30 mouse cellular contexts compared by ENCODE assay signal in genomic region chr6:148294506-148294905, GRCm38 (mm10).
DNase-seq lines count a peak whose midpoint lies in the region; ATAC-seq and TF ChIP-seq lines count a peak whose summit lies in the region.
"Had no signal": no experiment of that assay in that cellular context is flagged by ENCODE, and none has a peak within 500 bp of the region (broad histone marks: within the 10 kb centered on the region; RNA-seq: fewer than 3 reads in every experiment).

No protein-coding gene starts in this region.

- H3K27ac ChIP-seq in forebrain, embryonic 10.5 days = 0 out of 2 replicates have a peak overlapping the region, but pooled peaks have one; percentile 27
- no peak overlapping the region for H3K27ac ChIP-seq in forebrain, embryonic 16.5 days (ENCODE audit: low read length)
- H3K27ac ChIP-seq in liver, embryonic 11.5 days (ENCODE audit: low read depth, low read length) = no peak overlapping the region
- H3K27ac ChIP-seq in midbrain, postnatal 0 days (ENCODE audit: low read depth, low read length) = no peak overlapping the region
- H3K27ac ChIP-seq: embryonic facial prominence, embryonic 15.5 days; heart, adult 2 months; hindbrain, embryonic 15.5 days; left cerebral cortex, adult 2 months; limb, embryonic 15.5 days; lung, embryonic 15.5 days; midbrain, embryonic 10.5 days; neural tube, embryonic 13.5 days had no signal

- H3K27me3 ChIP-seq in forebrain, embryonic 10.5 days (ENCODE audit: poor library complexity, severe bottlenecking) = no peaks in the 10 kb centered on the region
- no peaks in the 10 kb centered on the region for H3K27me3 ChIP-seq in forebrain, embryonic 16.5 days (replicated peaks; ENCODE audit: control insufficient read depth, insufficient read depth, low read length)
- H3K27me3 ChIP-seq in liver, embryonic 11.5 days (replicated peaks; ENCODE audit: control insufficient read depth, insufficient read depth, low read length) = no peaks in the 10 kb centered on the region
- H3K27me3 ChIP-seq in midbrain, postnatal 0 days (ENCODE audit: insufficient read depth, low read length) = no peaks in the 10 kb centered on the region
- H3K27me3 ChIP-seq: embryonic facial prominence, embryonic 15.5 days; hindbrain, embryonic 15.5 days; limb, embryonic 15.5 days; lung, embryonic 15.5 days; neural tube, embryonic 13.5 days had no signal

- no peak for ATAC-seq in forebrain, embryonic 16.5 days
- peak; percentile 68 for ATAC-seq in liver, embryonic 11.5 days (replicated peaks; ENCODE audit: low FRiP score)
- 0 out of 2 replicates have a peak, but pooled peaks have one; percentile 14 for ATAC-seq in megakaryocyte progenitor cell, adult 5-6 weeks (replicated peaks; ENCODE audit: poor library complexity)
- no peak for ATAC-seq in midbrain, postnatal 0 days (ENCODE audit: low FRiP score)
- ATAC-seq: activated CD4-positive, CD25-positive, alpha-beta regulatory T cell, adult 4 months; intestine, postnatal 0 days; Patski had no signal

- H3K36me3 ChIP-seq in forebrain, embryonic 10.5 days (replicated peaks) = no peaks in the 10 kb centered on the region
- no peaks in the 10 kb centered on the region for H3K36me3 ChIP-seq in forebrain, embryonic 16.5 days (ENCODE audit: control insufficient read depth, insufficient read depth)
- no peaks in the 10 kb centered on the region for H3K36me3 ChIP-seq in liver, embryonic 11.5 days (ENCODE audit: control insufficient read depth, insufficient read depth, low read length)
- H3K36me3 ChIP-seq in midbrain, postnatal 0 days (ENCODE audit: insufficient read depth, low read length) = no peaks in the 10 kb centered on the region; the same call in 1 of the 2 replicates
- H3K36me3 ChIP-seq: embryonic facial prominence, embryonic 15.5 days; G1E; hindbrain, embryonic 15.5 days; limb, embryonic 15.5 days; lung, embryonic 15.5 days; midbrain, embryonic 10.5 days; neural tube, embryonic 13.5 days had no signal

- H3K4me2 ChIP-seq in forebrain, embryonic 16.5 days (ENCODE audit: low read length) = no peak overlapping the region
- no peak overlapping the region for H3K4me2 ChIP-seq in liver, embryonic 11.5 days
- no peak overlapping the region for H3K4me2 ChIP-seq in midbrain, postnatal 0 days (ENCODE audit: low read depth, low read length, poor library complexity, severe bottlenecking)
- H3K4me2 ChIP-seq: embryonic facial prominence, embryonic 15.5 days; hindbrain, embryonic 15.5 days; limb, embryonic 15.5 days; lung, embryonic 15.5 days; neural tube, embryonic 13.5 days had no signal

- H3K4me3 ChIP-seq in forebrain, embryonic 10.5 days = no peak overlapping the region
- no peak overlapping the region for H3K4me3 ChIP-seq in forebrain, embryonic 16.5 days (replicated peaks; ENCODE audit: low read length)
- no peak overlapping the region for H3K4me3 ChIP-seq in liver, embryonic 11.5 days (ENCODE audit: low read depth, low read length)
- H3K4me3 ChIP-seq in midbrain, postnatal 0 days (ENCODE audit: low read depth, low read length) = no peak overlapping the region
- H3K4me3 ChIP-seq: embryonic facial prominence, embryonic 15.5 days; heart, adult 2 months; hindbrain, embryonic 15.5 days; left cerebral cortex, adult 2 months; limb, embryonic 15.5 days; lung, embryonic 15.5 days; midbrain, embryonic 10.5 days; neural tube, embryonic 13.5 days had no signal

- H3K9me3 ChIP-seq in forebrain, embryonic 10.5 days = no peaks in the 10 kb centered on the region
- H3K9me3 ChIP-seq in forebrain, embryonic 16.5 days (ENCODE audit: control insufficient read depth, low read length) = no peaks in the 10 kb centered on the region
- H3K9me3 ChIP-seq in liver, embryonic 11.5 days (ENCODE audit: control insufficient read depth, low read length) = no peaks in the 10 kb centered on the region
- no peaks in the 10 kb centered on the region for H3K9me3 ChIP-seq in midbrain, postnatal 0 days (ENCODE audit: low read length)
- H3K9me3 ChIP-seq: embryonic facial prominence, embryonic 15.5 days; G1E; hindbrain, embryonic 15.5 days; limb, embryonic 15.5 days; lung, embryonic 15.5 days; midbrain, embryonic 10.5 days; neural tube, embryonic 13.5 days had no signal

- peaks cover 24% of the 10 kb centered on the region for H3K4me1 ChIP-seq in forebrain, embryonic 10.5 days
- no peaks in the 10 kb centered on the region for H3K4me1 ChIP-seq in forebrain, embryonic 16.5 days (replicated peaks; ENCODE audit: control insufficient read depth, insufficient read depth, low read length)
- H3K4me1 ChIP-seq in liver, embryonic 11.5 days (replicated peaks; ENCODE audit: control insufficient read depth, insufficient read depth, low read length) = no peaks in the 10 kb centered on the region
- H3K4me1 ChIP-seq in midbrain, postnatal 0 days (ENCODE audit: insufficient read depth, low read length) = no peaks in the 10 kb centered on the region
- H3K4me1 ChIP-seq: hindbrain, embryonic 15.5 days; lung, embryonic 15.5 days; neural tube, embryonic 13.5 days had no signal

- no peak for TF ChIP-seq CTCF in midbrain, postnatal 0 days (IDR thresholded peaks at IDR 0.05)

- H3K9ac ChIP-seq in forebrain, embryonic 16.5 days (replicated peaks; ENCODE audit: low read depth, low read length) = no peak overlapping the region
- H3K9ac ChIP-seq in liver, embryonic 11.5 days (ENCODE audit: low read depth, low read length) = no peak overlapping the region
- H3K9ac ChIP-seq in midbrain, postnatal 0 days (replicated peaks; ENCODE audit: low read length, poor library complexity, severe bottlenecking) = no peak overlapping the region
- H3K9ac ChIP-seq: embryonic facial prominence, embryonic 15.5 days; hindbrain, embryonic 15.5 days; limb, embryonic 15.5 days; lung, embryonic 15.5 days; neural tube, embryonic 13.5 days had no signal

- 36% methylated on average over 4 of the region's 4 CpGs for WGBS in forebrain, embryonic 10.5 days
- WGBS in forebrain, embryonic 16.5 days = 55% methylated on average over 4 of the region's 4 CpGs
- WGBS in liver, embryonic 11.5 days = 65% methylated on average over 4 of the region's 4 CpGs
- WGBS in midbrain, postnatal 0 days = 46% methylated on average over 4 of the region's 4 CpGs

- DNase-seq in forebrain, embryonic 10.5 days (ENCODE audit: extremely low spot score, low spot score) = no peak
- DNase-seq in ES-CJ7 (ENCODE audit: low read depth, low spot score) = peak; percentile 86
- DNase-seq in liver, embryonic 11.5 days (ENCODE audit: low spot score) = no peak
- no peak for DNase-seq in layer of hippocampus, postnatal 36 days
- no peak for DNase-seq in retina, postnatal 1 day
- DNase-seq in midbrain, postnatal 0 days (ENCODE audit: low spot score) = no peak
- DNase-seq: adrenal gland, adult 8-10 months; cerebellum, adult 11-12 months; cerebellum, postnatal 10 days; gastrocnemius, postnatal 36 days; heart, adult 2 months; kidney, postnatal 36 days; layer of hippocampus, adult 9-11 months; left cerebral cortex, postnatal 4 days; lung, postnatal 4 days; thymus, adult 18-20 months; thymus, postnatal 36 days had no signal

Comparison
In these comparisons a context has a peak if more than half of its experiments do, and no peak if none do; other contexts are left out.
1. ATAC-seq: peak in liver, embryonic 11.5 days (single experiment) and megakaryocyte progenitor cell, adult 5-6 weeks (single experiment); none in forebrain, embryonic 16.5 days (single experiment) and midbrain, postnatal 0 days (single experiment).